Comparison of ENCODE assay signal across 8 mouse cellular contexts in genomic region chr5:90640286-90641217, GRCm38 (mm10). TPM values are rescaled to one million over a fixed set of nuclear protein-coding genes. Genes with fewer than 3 reads are reported as not detected.
DNase-seq lines count a peak whose midpoint lies in the region; ATAC-seq lines count a peak whose summit lies in the region.

Gene Rassf6, minus strand, starts transcription at chr5:90640657.

- no peak for DNase-seq in heart, adult 9 months (ENCODE audit: low spot score in 2 of 2)
- DNase-seq in cerebellum, postnatal 10 days: peak; percentile 54 to 56
- peak; percentile 52 for DNase-seq in limb, embryonic 11.5 days (ENCODE audit: low spot score)
- DNase-seq in midbrain, embryonic 11.5 days (ENCODE audit: low spot score, missing footprints): peak; percentile 84
- no peak for DNase-seq in Muller cell, postnatal 12 days (ENCODE audit: inconsistent ontology term)
- no peak for DNase-seq in right cerebral cortex, postnatal 14 days

- peaks cover 8% of the 10 kb centered on the region for H3K4me1 ChIP-seq in heart, embryonic 13.5 days
- H3K4me1 ChIP-seq in limb, embryonic 11.5 days (ENCODE audit: control insufficient read depth, insufficient read depth, low read length): peaks cover 3% of the 10 kb centered on the region; the same call in 1 of the 2 replicates
- H3K4me1 ChIP-seq in midbrain, embryonic 11.5 days (ENCODE audit: control insufficient read depth, insufficient read depth, low read length): no peaks in the 10 kb centered on the region

- no peak for ATAC-seq in heart, embryonic 13.5 days (ENCODE audit: extremely low read depth, insufficient number of reproducible peaks, low FRiP score, low TSS enrichment)
- ATAC-seq in hematopoietic stem cell, adult 5-6 weeks (replicated peaks in 1 of 2; ENCODE audit: insufficient read depth in 1 of 2, low FRiP score in 2 of 2, low TSS enrichment in 1 of 2, low read depth in 1 of 2, poor library complexity in 2 of 2, severe bottlenecking in 2 of 2): peak; percentile 78 to 86
- 0 out of 2 replicates have a peak, but pooled peaks have one; percentile 56 for ATAC-seq in limb, embryonic 11.5 days (ENCODE audit: insufficient number of reproducible peaks, low FRiP score, low TSS enrichment, low read depth)
- peak; percentile 72 for ATAC-seq in midbrain, embryonic 11.5 days (ENCODE audit: low FRiP score)

- no peak within 1 kb of the TSS for H3K27ac ChIP-seq in heart, embryonic 13.5 days (replicated peaks)
- no peak within 1 kb of the TSS for H3K27ac ChIP-seq in limb, embryonic 11.5 days (replicated peaks; ENCODE audit: low read depth, low read length)
- no peak within 1 kb of the TSS for H3K27ac ChIP-seq in midbrain, embryonic 11.5 days (ENCODE audit: low read depth, low read length)

- 8% methylated on average over 26 of the region's 26 CpGs for WGBS in heart, embryonic 13.5 days
- 10% methylated on average over 26 of the region's 26 CpGs for WGBS in limb, embryonic 11.5 days
- WGBS in midbrain, embryonic 11.5 days: 14% methylated on average over 26 of the region's 26 CpGs

- peak within 1 kb of the TSS; percentile 93 for H3K4me2 ChIP-seq in heart, embryonic 13.5 days
- H3K4me2 ChIP-seq in limb, embryonic 11.5 days (ENCODE audit: low read depth, severe bottlenecking): peak within 1 kb of the TSS; percentile 91
- peak within 1 kb of the TSS; percentile 49 for H3K4me2 ChIP-seq in midbrain, embryonic 11.5 days

- peaks cover 5% of the 10 kb centered on the region; the same call in 1 of the 2 replicates for H3K27me3 ChIP-seq in heart, embryonic 13.5 days (replicated peaks)
- H3K27me3 ChIP-seq in limb, embryonic 11.5 days (ENCODE audit: control insufficient read depth, insufficient read depth, low read length): no peaks in the 10 kb centered on the region
- no peaks in the 10 kb centered on the region for H3K27me3 ChIP-seq in midbrain, embryonic 11.5 days (ENCODE audit: control insufficient read depth, insufficient read depth, low read length)

- peak within 1 kb of the TSS; percentile 73 for H3K9ac ChIP-seq in heart, embryonic 13.5 days
- peak within 1 kb of the TSS; percentile 27 for H3K9ac ChIP-seq in limb, embryonic 11.5 days (ENCODE audit: low read length)
- H3K9ac ChIP-seq in midbrain, embryonic 11.5 days (ENCODE audit: low read length): no peak within 1 kb of the TSS

- H3K9me3 ChIP-seq in heart, embryonic 13.5 days: no peaks in the 10 kb centered on the region
- no peaks in the 10 kb centered on the region for H3K9me3 ChIP-seq in limb, embryonic 11.5 days (ENCODE audit: control insufficient read depth, low read length)
- no peaks in the 10 kb centered on the region for H3K9me3 ChIP-seq in midbrain, embryonic 11.5 days (ENCODE audit: control insufficient read depth, low read length)

- peak within 1 kb of the TSS; percentile 61 for H3K4me3 ChIP-seq in heart, embryonic 13.5 days
- H3K4me3 ChIP-seq in limb, embryonic 11.5 days (ENCODE audit: low read depth, low read length): peak within 1 kb of the TSS; percentile 42
- peak within 1 kb of the TSS; percentile 25 for H3K4me3 ChIP-seq in midbrain, embryonic 11.5 days (ENCODE audit: low read depth, low read length)

- no peaks in the 10 kb centered on the region for H3K36me3 ChIP-seq in heart, embryonic 13.5 days
- H3K36me3 ChIP-seq in limb, embryonic 11.5 days (ENCODE audit: control insufficient read depth, insufficient read depth, low read length): no peaks in the 10 kb centered on the region
- H3K36me3 ChIP-seq in midbrain, embryonic 11.5 days (ENCODE audit: control insufficient read depth, insufficient read depth, low read length): no peaks in the 10 kb centered on the region

RNA-seq across cellular contexts. Expression of gene Rassf6, which starts in this region (rescaled TPM):
- 0.43 and 0.71 TPM in 2 replicates for polyA plus RNA-seq in heart, embryonic 13.5 days (2015; fragmentation: Nextera tagmentation; extraction: Ambion mirVana)
- 2.0 and 5.3 TPM in 2 replicates for total RNA-seq in hematopoietic stem cell, adult 5-6 weeks (2017)
- polyA plus RNA-seq in limb, embryonic 11.5 days (2014; fragmentation: Nextera tagmentation; extraction: Ambion mirVana): 0.73 and 1.1 TPM in 2 replicates
- 0.27 and 0.34 TPM in 2 replicates for polyA plus RNA-seq in midbrain, embryonic 11.5 days (2014; fragmentation: Nextera tagmentation; extraction: Ambion mirVana)

Comparison
In these comparisons a context has a peak if more than half of its experiments do, and no peak if none do; other contexts are left out.
1. Peak in DNase-seq, ATAC-seq, H3K4me3 ChIP-seq and H3K4me2 ChIP-seq in midbrain, embryonic 11.5 days; RNA of the gene not detected or under 1 TPM.
2. DNase-seq: peak in cerebellum, postnatal 10 days (2 of 2) and limb, embryonic 11.5 days (single experiment); none in heart, adult 9 months (0 of 2), Muller cell, postnatal 12 days (single experiment) and right cerebral cortex, postnatal 14 days (single experiment).
3. Peak in every context shown above with its lines, with median percentiles within 50 percentile points of each other: H3K4me2 ChIP-seq and H3K4me3 ChIP-seq.